16 mouse cellular contexts compared by ENCODE assay signal in genomic region chr16:67124811-67125210, GRCm38 (mm10).
DNase-seq lines count a peak whose midpoint lies in the region; ATAC-seq lines count a peak whose summit lies in the region.
"Had no signal": no experiment of that assay in that cellular context is flagged by ENCODE, and none has a peak within 500 bp of the region (broad histone marks: within the 10 kb centered on the region; RNA-seq: fewer than 3 reads in every experiment).

No protein-coding gene starts in this region.

- no peaks in the 10 kb centered on the region for H3K36me3 ChIP-seq in hindbrain, embryonic 16.5 days (ENCODE audit: control insufficient read depth, insufficient read depth, low read length)
- H3K36me3 ChIP-seq in hindbrain, embryonic 13.5 days, result no peaks in the 10 kb centered on the region
- H3K36me3 ChIP-seq: embryonic facial prominence, embryonic 13.5 days; heart, embryonic 15.5 days; intestine, embryonic 15.5 days; stomach, embryonic 15.5 days had no signal

- no peak overlapping the region for H3K27ac ChIP-seq in hindbrain, embryonic 16.5 days (ENCODE audit: low read depth, low read length)
- H3K27ac ChIP-seq in hindbrain, embryonic 13.5 days, result no peak overlapping the region
- H3K27ac ChIP-seq: embryonic facial prominence, embryonic 13.5 days; heart, embryonic 15.5 days; intestine, embryonic 15.5 days; stomach, embryonic 15.5 days had no signal

- H3K9me3 ChIP-seq in hindbrain, embryonic 16.5 days (ENCODE audit: control insufficient read depth, low read length), result no peaks in the 10 kb centered on the region
- no peaks in the 10 kb centered on the region for H3K9me3 ChIP-seq in hindbrain, embryonic 13.5 days
- H3K9me3 ChIP-seq: embryonic facial prominence, embryonic 13.5 days; heart, embryonic 15.5 days; intestine, embryonic 15.5 days; stomach, embryonic 15.5 days had no signal

- no peak overlapping the region for H3K4me3 ChIP-seq in hindbrain, embryonic 16.5 days (ENCODE audit: low read length)
- H3K4me3 ChIP-seq in hindbrain, embryonic 13.5 days, result no peak overlapping the region
- H3K4me3 ChIP-seq: embryonic facial prominence, embryonic 13.5 days; heart, embryonic 15.5 days; intestine, embryonic 15.5 days; stomach, embryonic 15.5 days had no signal

- DNase-seq in brain, adult 2 months (ENCODE audit: low read depth, low spot score), result peak; percentile 97
- DNase-seq in cerebellum, adult 11 months, result peak; percentile 60
- peak; percentile 46 to 77 for DNase-seq in cerebellum, postnatal 14 days
- DNase-seq in embryo, embryonic 10.5 days (ENCODE audit: low spot score), result no peak
- DNase-seq: heart, adult 18-20 months; liver; liver, postnatal 0 days; right cerebral cortex, adult 18-20 months; spleen, adult 18-20 months had no signal

- no peaks in the 10 kb centered on the region for H3K4me1 ChIP-seq in hindbrain, embryonic 16.5 days (ENCODE audit: control insufficient read depth, insufficient read depth, low read depth, low read length)
- no peaks in the 10 kb centered on the region for H3K4me1 ChIP-seq in hindbrain, embryonic 13.5 days (replicated peaks)
- H3K4me1 ChIP-seq: embryonic facial prominence, embryonic 13.5 days; heart, embryonic 15.5 days; intestine, embryonic 15.5 days; stomach, embryonic 15.5 days had no signal

- no peak overlapping the region for H3K9ac ChIP-seq in hindbrain, embryonic 16.5 days (ENCODE audit: low read depth, low read length)
- no peak overlapping the region for H3K9ac ChIP-seq in hindbrain, embryonic 13.5 days
- H3K9ac ChIP-seq: embryonic facial prominence, embryonic 13.5 days; heart, embryonic 15.5 days; intestine, embryonic 15.5 days; liver, postnatal 0 days; stomach, embryonic 15.5 days had no signal

- 71% methylated on average over 4 of the region's 4 CpGs for WGBS in hindbrain, embryonic 16.5 days
- WGBS in hindbrain, embryonic 13.5 days, result 72% methylated on average over 4 of the region's 4 CpGs

- no peak overlapping the region for H3K4me2 ChIP-seq in hindbrain, embryonic 16.5 days (ENCODE audit: low read length)
- H3K4me2 ChIP-seq in hindbrain, embryonic 13.5 days, result no peak overlapping the region
- H3K4me2 ChIP-seq: embryonic facial prominence, embryonic 13.5 days; heart, embryonic 15.5 days; intestine, embryonic 15.5 days; stomach, embryonic 15.5 days had no signal

- H3K27me3 ChIP-seq in hindbrain, embryonic 16.5 days (replicated peaks; ENCODE audit: control insufficient read depth, insufficient read depth, low read length), result no peaks in the 10 kb centered on the region
- H3K27me3 ChIP-seq in hindbrain, embryonic 13.5 days, result no peaks in the 10 kb centered on the region
- H3K27me3 ChIP-seq: embryonic facial prominence, embryonic 13.5 days; heart, embryonic 15.5 days; intestine, embryonic 15.5 days; stomach, embryonic 15.5 days had no signal

- peak; percentile 67; the same call in 1 of the 2 replicates for ATAC-seq in hindbrain, embryonic 16.5 days
- ATAC-seq in hindbrain, embryonic 13.5 days (ENCODE audit: low FRiP score), result no peak
- no peak for ATAC-seq in granulocyte monocyte progenitor cell, adult 5-6 weeks (replicated peaks; ENCODE audit: poor library complexity, severe bottlenecking)
- ATAC-seq: intestine, embryonic 15.5 days; liver, postnatal 0 days had no signal
